Mouse (Mus musculus) right cerebral cortex, postnatal 25 days (tissue): ENCODE results near the gene Gm13287.
A peak's percentile ranks its signal among the peaks of the same experiment; 100 is the strongest.
"Not testable (repeated sequence)": the region's sequence is repeated elsewhere in the genome, so short reads cannot be mapped to it uniquely, and the experiment has no call there.

Experiments
- DNase-seq: peaks from one replicate; pipeline ENCODE4 v3.0.0; 2022

Gene Gm13287

GRCm38 (mm10) chr4:88799365-88799764, 3.7 kb upstream of the Gm13287 start, which contains the start of gene Gm13285:
TSS of gene Gm13285 (plus strand) at chr4:88799665.
- not testable (repeated sequence) for DNase-seq

GRCm38 (mm10) chr4:88805231-88805630, 2.2 kb downstream of the Gm13287 start, which contains the start of gene Gm13288:
TSS of gene Gm13288 (plus strand) at chr4:88805531.
- not testable (repeated sequence) for DNase-seq

GRCm38 (mm10) chr4:88805761-88806160, 2.7 kb downstream of the Gm13287 start:
- DNase-seq = not testable (repeated sequence)

- DNase-seq = no peak
Observed at GRCm38 (mm10) chr4:88815928-88816327, 12.9 kb downstream of the Gm13287 start, which contains the start of gene Ifna7. TSS of gene Ifna7 (plus strand) at chr4:88816228.

- no peak for DNase-seq
Observed at GRCm38 (mm10) chr4:88819659-88820058, 16.6 kb downstream of the Gm13287 start, which contains the start of gene Ifna11. TSS of gene Ifna11 (plus strand) at chr4:88819959.

GRCm38 (mm10) chr4:88822995-88823394, 19.9 kb downstream of the Gm13287 start:
- DNase-seq = no peak

- DNase-seq = not testable (repeated sequence)
Observed at GRCm38 (mm10) chr4:88827116-88827515, 24.1 kb downstream of the Gm13287 start, which contains the start of gene Ifna6. TSS of gene Ifna6 (plus strand) at chr4:88827416.

GRCm38 (mm10) chr4:88830523-88830922, 27.5 kb downstream of the Gm13287 start:
- DNase-seq = peak; percentile 19

- DNase-seq = not testable (repeated sequence)
Observed at GRCm38 (mm10) chr4:88835225-88835624, 32.2 kb downstream of the Gm13287 start, which contains the start of gene Ifna5. TSS of gene Ifna5 (plus strand) at chr4:88835525.

- DNase-seq = no peak
Observed at GRCm38 (mm10) chr4:88838828-88839227, 35.8 kb downstream of the Gm13287 start.

GRCm38 (mm10) chr4:88840058-88840457, 37.0 kb downstream of the Gm13287 start:
- no peak for DNase-seq

GRCm38 (mm10) chr4:88841438-88841911, 38.4 kb downstream of the Gm13287 start, which contains the start of gene Ifna4:
TSS of gene Ifna4 (plus strand) at chr4:88841861.
- no peak for DNase-seq

GRCm38 (mm10) chr4:88845334-88845733, 42.3 kb downstream of the Gm13287 start:
- no peak for DNase-seq

GRCm38 (mm10) chr4:88849698-88850097, 46.6 kb downstream of the Gm13287 start, which contains the start of gene Ifna1:
TSS of gene Ifna1 (plus strand) at chr4:88850087.
- no peak for DNase-seq

GRCm38 (mm10) chr4:88851026-88851763, 48.1 kb downstream of the Gm13287 start:
- DNase-seq = no peak
